Mouse (Mus musculus) ovary, postnatal 10 days (tissue): ENCODE results near the gene Tarbp2.

Experiments used
- DNase-seq: peaks from one replicate; pipeline ENCODE4 v3.0.0; 2022; ENCODE audit warnings: low spot score

The Tarbp2 gene

GRCm38 (mm10) chr15:102505770-102506463, 12.1 kb upstream of the Tarbp2 start:
- DNase-seq = no peak

- no peak for DNase-seq
Observed at GRCm38 (mm10) chr15:102506464-102506830, 11.5 kb upstream of the Tarbp2 start.

DNA sequence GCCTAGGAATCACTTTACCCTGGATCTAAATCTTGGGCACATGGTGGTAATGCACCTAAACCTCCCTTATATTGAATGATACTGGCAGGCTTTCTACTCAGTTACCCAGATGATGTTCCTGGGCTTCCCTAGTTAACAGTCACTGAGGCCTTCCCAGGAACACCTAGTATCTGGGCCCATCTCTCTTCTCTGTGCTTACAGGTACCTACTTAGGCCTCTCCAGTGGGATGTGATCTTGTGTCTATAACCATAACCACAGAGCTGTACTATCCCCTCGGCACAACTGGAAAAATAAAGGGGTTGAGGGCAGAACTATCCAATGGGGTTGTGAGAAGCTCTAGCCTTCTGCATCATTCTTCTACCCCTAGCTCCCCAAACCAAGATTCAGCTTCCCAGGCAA, 11.1 kb upstream of the Tarbp2 start:
- DNase-seq = no peak

DNA sequence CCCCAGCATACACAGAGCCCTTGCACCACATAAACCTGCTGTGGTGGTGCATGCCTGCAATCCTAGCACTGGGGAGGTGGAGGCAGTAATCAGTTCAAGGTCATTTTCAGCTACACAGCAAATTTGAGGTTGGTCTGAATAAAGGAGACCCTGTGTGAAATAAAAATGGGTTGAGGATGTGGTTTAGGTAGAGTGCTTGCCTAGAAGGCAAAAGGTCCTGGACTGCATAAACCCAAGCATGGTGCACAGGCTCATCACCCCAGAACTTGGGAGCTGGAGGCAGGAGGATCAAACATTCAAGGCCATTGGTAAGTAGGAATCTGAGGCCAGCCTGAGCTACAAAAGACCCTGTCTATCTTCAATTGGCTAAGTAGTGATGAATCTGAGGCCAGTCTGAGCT, 10.4 kb upstream of the Tarbp2 start:
- DNase-seq = no peak

- DNase-seq = no peak
Observed at GRCm38 (mm10) chr15:102508336-102508735, 9.7 kb upstream of the Tarbp2 start.

GRCm38 (mm10) chr15:102510110-102510509, 7.9 kb upstream of the Tarbp2 start:
- DNase-seq = no peak

GRCm38 (mm10) chr15:102510590-102511284, 7.3 kb upstream of the Tarbp2 start:
- peak; percentile 71 for DNase-seq

- no peak for DNase-seq
Observed at GRCm38 (mm10) chr15:102511285-102511833, 6.6 kb upstream of the Tarbp2 start.

- DNase-seq = no peak
Observed at GRCm38 (mm10) chr15:102512010-102512409, 6.0 kb upstream of the Tarbp2 start.

DNA sequence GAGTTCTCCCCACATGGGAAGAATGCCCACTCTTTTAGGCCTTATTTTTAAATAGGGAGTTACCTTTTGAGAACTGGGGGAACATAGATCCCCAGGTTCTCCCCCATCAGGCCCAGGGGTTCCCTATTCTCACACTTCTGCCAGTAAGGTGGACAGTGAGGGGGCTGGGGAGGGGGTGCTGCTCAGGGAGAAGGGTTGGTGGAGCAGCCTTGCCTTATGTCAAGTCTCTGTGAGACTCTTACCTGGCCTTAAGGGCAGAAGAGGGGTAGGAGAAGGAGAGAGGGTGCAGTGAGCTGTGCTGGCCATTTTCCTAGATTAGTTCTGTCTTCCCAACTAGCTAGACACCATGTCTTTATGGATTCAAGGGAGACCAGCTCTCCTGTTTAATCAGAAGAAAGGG, 5.5 kb upstream of the Tarbp2 start:
- DNase-seq = no peak

GRCm38 (mm10) chr15:102513004-102513403, 5.0 kb upstream of the Tarbp2 start:
- DNase-seq = no peak

DNA sequence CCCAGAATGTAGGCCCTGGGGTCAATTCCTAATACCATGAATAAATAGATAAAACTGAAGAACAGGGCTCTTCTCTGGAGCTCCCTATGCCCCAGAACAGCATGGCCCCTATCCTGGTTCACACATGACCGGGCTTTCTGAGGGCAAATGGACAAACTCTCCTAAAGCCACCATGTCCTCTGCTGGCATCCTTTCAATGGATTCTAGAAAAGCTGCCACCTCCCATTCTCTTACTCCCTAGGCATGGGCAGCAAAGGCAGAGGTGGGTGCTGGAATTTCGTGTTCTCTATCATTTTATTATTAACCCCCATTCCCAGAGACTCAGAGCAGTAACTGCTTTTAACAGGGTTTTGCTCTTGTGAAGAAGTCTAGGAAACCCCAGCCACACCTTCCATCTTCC, 2.7 kb upstream of the Tarbp2 start:
- DNase-seq = no peak

DNA sequence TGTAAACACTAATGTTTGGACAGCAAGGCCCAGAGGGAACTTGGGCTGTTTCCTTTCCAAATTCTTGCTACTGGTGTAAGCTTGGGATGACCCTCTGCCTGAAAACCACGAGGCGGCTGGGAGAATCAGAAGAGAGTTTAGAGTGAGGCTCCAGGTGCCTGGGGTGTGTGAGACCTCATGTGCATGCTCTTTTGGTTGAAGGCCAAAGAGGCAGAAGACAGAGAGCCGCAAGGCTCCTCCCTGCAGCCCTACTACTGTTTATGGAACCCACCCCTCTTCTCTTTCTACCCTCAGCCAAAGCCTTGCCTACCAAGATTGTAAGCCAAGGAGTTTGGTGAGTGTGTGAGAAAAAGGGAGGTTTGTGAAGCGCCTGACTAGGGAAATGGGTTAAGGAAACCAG, 2.2 kb upstream of the Tarbp2 start:
- no peak for DNase-seq

GRCm38 (mm10) chr15:102516293-102516692, 1.7 kb upstream of the Tarbp2 start:
- DNase-seq = no peak

DNA sequence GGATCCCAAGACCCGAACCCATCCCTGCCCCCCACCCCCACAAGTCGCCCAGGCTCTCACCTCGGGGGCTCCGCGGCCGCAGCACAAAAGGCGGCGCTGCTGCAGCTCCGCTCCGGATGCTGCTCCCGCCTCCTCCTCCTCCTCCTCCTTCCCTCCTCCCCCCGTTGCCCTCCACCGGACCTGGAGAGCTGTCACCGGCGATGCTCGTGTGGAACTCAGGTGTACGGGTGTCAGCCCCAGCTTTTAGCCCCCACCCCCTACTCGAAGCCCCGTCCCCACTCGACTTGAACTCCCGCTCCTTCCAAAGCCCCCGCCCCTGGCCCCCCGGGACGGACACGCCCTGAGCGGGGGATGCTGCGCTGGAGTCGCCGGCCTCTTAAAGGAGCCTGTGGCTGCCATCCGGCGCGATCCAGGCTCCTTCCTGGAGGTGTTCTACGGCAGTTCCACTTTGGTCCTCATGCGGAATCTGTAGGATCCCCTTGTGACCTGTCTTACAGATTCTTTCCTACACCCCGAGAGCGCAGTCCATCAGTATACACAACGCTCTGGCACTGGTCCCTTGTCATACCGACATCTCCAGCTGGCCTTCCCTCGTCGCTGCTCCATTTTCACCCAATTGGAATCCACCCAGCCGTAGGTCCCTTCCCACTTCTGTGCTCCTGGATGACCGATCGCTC, 1.1 kb upstream of the Tarbp2 start, which contains the start of gene Map3k12:
TSS of gene Map3k12 (minus strand) at position 337 of the 677 bp plus-strand sequence.
- peak; percentile 66 for DNase-seq

- no peak for DNase-seq
Observed at GRCm38 (mm10) chr15:102517631-102517975, 389 bp upstream of the Tarbp2 start.

- DNase-seq = no peak
Observed at GRCm38 (mm10) chr15:102518859-102519201, 838 bp downstream of the Tarbp2 start.

- DNase-seq = no peak
Observed at GRCm38 (mm10) chr15:102519211-102520141, 1.5 kb downstream of the Tarbp2 start.

GRCm38 (mm10) chr15:102520416-102520815, 2.4 kb downstream of the Tarbp2 start:
- DNase-seq = no peak

DNA sequence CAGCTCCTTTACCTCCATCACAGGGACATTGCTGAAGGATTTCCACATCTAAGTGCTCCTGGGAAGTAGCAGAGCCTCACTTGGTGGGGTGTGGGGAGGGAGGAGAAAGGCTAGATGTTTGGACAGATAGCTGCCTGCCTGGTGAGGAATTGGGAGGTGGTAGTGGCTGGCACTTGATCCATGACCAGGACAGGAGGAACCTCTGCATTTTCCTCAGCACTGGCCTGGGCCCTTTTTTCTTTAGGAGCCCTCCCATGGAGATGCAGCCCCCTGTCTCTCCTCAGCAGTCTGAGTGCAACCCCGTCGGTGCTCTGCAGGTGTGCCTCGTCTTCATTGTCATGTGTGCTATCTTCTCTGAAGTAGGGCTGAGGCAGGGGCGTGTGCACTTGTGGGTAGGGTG, 3.5 kb downstream of the Tarbp2 start:
- no peak for DNase-seq

GRCm38 (mm10) chr15:102524892-102525485, 7.0 kb downstream of the Tarbp2 start, which contains the start of gene Npff:
Gene Npff, minus strand, starts transcription at chr15:102524942.
- DNase-seq = no peak
